Mouse (Mus musculus): ENCODE measurements around the gene Lin7a.
A peak's percentile ranks its signal among the peaks of the same experiment; 100 is the strongest.

Lin7a gene

DNA sequence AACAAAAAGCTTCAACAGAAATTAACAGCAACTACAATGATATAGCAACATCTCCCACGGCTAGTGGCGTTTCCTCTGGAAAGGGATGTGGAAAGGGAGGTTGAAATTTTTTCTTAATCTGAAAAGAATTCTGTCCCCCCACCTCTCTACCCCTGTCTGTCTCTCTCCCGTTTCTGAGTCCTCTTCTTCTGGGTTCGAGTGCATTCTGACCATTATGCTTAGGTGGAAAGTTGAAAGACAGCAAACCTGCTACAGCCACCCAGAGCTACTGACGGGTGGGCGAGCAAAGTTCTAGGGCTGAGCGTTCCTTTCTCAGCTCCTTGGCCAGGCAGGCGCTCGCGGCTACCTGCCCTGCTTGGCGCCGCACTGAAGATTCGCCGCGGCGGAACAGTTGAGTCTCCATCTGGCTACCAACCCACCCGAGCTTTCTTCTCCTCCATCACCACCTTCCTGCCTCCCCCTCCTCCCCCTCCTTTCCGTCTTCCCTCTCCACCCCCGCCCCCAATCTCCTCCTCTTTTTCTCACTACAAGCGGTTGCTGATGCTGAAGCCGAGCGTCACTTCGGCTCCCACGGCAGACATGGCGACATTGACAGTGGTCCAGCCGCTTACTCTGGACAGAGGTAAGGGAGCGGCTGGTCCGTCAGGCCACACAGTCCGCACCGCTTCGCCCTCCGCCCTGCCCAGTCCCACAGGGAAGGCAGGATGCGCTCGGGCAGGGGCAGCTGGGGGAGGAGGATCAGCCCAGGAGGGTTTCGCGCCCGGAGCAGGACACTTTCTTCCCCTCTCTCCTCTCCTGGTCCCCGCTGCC lies at the start of gene Lin7a:
Gene Lin7a, plus strand, starts transcription at position 366 of the 810 bp plus-strand sequence.
- H3K36me3 ChIP-seq (ENCODE audit: insufficient read depth, low read length) = no peaks in the 10 kb centered on the region
- H3K9me3 ChIP-seq (ENCODE audit: low read length) = no peaks in the 10 kb centered on the region
- peak within 1 kb of the TSS; percentile 79 for H3K4me3 ChIP-seq (replicated peaks; ENCODE audit: low read length)
- H3K27me3 ChIP-seq (ENCODE audit: insufficient read depth, low read length) = peaks cover 42% of the 10 kb centered on the region
- TF ChIP-seq CTCF (conservative IDR thresholded peaks at IDR 0.05; ENCODE audit: low read length) = no peak
- TF ChIP-seq POU5F1 (IDR thresholded peaks at IDR 0.05; ENCODE audit: borderline replicate concordance, low read length) = no peak
- TF ChIP-seq NANOG (IDR thresholded peaks at IDR 0.05; ENCODE audit: borderline replicate concordance, low read length) = no peak
- peaks cover 6% of the 10 kb centered on the region; the same call in 1 of the 2 replicates for H3K4me1 ChIP-seq (replicated peaks; ENCODE audit: low read depth, low read length)

DNA sequence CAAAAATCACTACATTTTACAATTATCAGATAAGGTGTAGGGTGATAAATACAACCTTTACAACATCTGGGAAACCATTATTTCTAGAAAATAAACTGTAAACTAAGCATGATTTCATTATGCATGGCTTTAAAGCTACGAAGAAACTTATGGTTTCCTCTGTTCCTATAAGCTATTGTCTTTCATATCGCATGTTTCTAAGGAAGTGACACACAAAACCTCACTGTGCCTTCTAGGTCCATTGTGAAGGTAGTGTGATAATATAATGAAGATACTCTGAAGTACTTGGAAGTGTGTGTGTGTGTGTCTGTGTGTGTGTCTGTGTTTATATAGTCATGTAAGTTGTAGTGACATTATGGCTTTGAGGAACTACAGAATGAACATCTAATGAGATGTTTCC lies 49.8 kb upstream of the Lin7a start:
- H3K4me1 ChIP-seq (replicated peaks; ENCODE audit: low read depth, low read length) = no peaks in the 10 kb centered on the region
- H3K27me3 ChIP-seq (ENCODE audit: insufficient read depth, low read length) = no peaks in the 10 kb centered on the region
- H3K9me3 ChIP-seq (ENCODE audit: low read length) = no peaks in the 10 kb centered on the region
- TF ChIP-seq CTCF (conservative IDR thresholded peaks at IDR 0.05; ENCODE audit: low read length) = no peak
- TF ChIP-seq POU5F1 (IDR thresholded peaks at IDR 0.05; ENCODE audit: borderline replicate concordance, low read length) = no peak
- TF ChIP-seq NANOG (IDR thresholded peaks at IDR 0.05; ENCODE audit: borderline replicate concordance, low read length) = no peak
- H3K36me3 ChIP-seq (ENCODE audit: insufficient read depth, low read length) = no peaks in the 10 kb centered on the region
- no peak overlapping the region for H3K4me3 ChIP-seq (replicated peaks; ENCODE audit: low read length)

GRCm38 (mm10) chr10:107222406-107223185 lies 48.9 kb upstream of the Lin7a start:
- TF ChIP-seq NANOG (IDR thresholded peaks at IDR 0.05; ENCODE audit: borderline replicate concordance, low read length) (no peak), CTCF (conservative IDR thresholded peaks at IDR 0.05; ENCODE audit: low read length) (no peak), POU5F1 (IDR thresholded peaks at IDR 0.05; ENCODE audit: borderline replicate concordance, low read length) (no peak)
- Histone ChIP-seq H3K9me3 (ENCODE audit: low read length) (no peaks in the 10 kb centered on the region), H3K27me3 (ENCODE audit: insufficient read depth, low read length) (no peaks in the 10 kb centered on the region), H3K4me3 (replicated peaks; ENCODE audit: low read length) (no peak overlapping the region), H3K36me3 (ENCODE audit: insufficient read depth, low read length) (no peaks in the 10 kb centered on the region), H3K4me1 (replicated peaks; ENCODE audit: low read depth, low read length) (no peaks in the 10 kb centered on the region)

DNA sequence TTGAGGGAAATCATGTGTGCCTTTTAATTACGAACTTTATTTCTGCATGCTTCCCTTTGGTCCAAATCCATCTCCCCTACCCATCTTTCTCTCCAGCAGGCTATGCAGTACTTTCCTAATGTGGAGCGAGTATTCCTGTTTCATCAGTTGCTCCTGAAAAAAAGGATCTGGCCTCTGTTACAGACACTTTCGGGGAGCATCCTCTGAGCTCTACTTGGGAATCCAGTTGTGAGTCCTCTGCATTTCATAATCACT lies 48.4 kb upstream of the Lin7a start:
- TF ChIP-seq NANOG (IDR thresholded peaks at IDR 0.05; ENCODE audit: borderline replicate concordance, low read length) (no peak), POU5F1 (IDR thresholded peaks at IDR 0.05; ENCODE audit: borderline replicate concordance, low read length) (no peak), CTCF (conservative IDR thresholded peaks at IDR 0.05; ENCODE audit: low read length) (no peak)
- no peaks in the 10 kb centered on the region for H3K27me3 ChIP-seq (ENCODE audit: insufficient read depth, low read length)
- H3K4me3 ChIP-seq (replicated peaks; ENCODE audit: low read length) = no peak overlapping the region
- H3K9me3 ChIP-seq (ENCODE audit: low read length) = no peaks in the 10 kb centered on the region
- no peaks in the 10 kb centered on the region for H3K36me3 ChIP-seq (ENCODE audit: insufficient read depth, low read length)
- H3K4me1 ChIP-seq (replicated peaks; ENCODE audit: low read depth, low read length) = no peaks in the 10 kb centered on the region

DNA sequence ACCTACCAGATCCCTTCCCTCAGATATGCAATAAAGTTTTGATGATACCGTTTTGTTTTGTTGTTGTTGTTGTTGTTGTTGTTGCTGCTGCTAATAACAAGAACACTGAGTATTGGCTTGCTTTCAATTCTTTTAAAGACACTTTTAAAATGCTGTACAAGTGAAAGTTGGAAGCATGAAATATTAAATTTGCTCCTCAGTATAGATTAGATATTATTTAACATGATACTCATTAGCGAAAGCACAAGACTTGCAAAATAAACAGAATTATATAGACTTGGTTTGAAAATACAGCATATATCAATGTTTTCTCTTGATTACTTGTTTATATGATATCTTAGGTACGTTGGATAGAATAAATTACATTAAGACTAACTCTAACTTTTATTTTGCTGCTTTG lies 47.7 kb upstream of the Lin7a start:
- H3K4me1 ChIP-seq (replicated peaks; ENCODE audit: low read depth, low read length) = no peaks in the 10 kb centered on the region
- no peaks in the 10 kb centered on the region for H3K27me3 ChIP-seq (ENCODE audit: insufficient read depth, low read length)
- H3K4me3 ChIP-seq (replicated peaks; ENCODE audit: low read length) = no peak overlapping the region
- TF ChIP-seq NANOG (IDR thresholded peaks at IDR 0.05; ENCODE audit: borderline replicate concordance, low read length) (no peak), POU5F1 (IDR thresholded peaks at IDR 0.05; ENCODE audit: borderline replicate concordance, low read length) (no peak), CTCF (conservative IDR thresholded peaks at IDR 0.05; ENCODE audit: low read length) (no peak)
- H3K9me3 ChIP-seq (ENCODE audit: low read length) = no peaks in the 10 kb centered on the region
- H3K36me3 ChIP-seq (ENCODE audit: insufficient read depth, low read length) = no peaks in the 10 kb centered on the region

DNA sequence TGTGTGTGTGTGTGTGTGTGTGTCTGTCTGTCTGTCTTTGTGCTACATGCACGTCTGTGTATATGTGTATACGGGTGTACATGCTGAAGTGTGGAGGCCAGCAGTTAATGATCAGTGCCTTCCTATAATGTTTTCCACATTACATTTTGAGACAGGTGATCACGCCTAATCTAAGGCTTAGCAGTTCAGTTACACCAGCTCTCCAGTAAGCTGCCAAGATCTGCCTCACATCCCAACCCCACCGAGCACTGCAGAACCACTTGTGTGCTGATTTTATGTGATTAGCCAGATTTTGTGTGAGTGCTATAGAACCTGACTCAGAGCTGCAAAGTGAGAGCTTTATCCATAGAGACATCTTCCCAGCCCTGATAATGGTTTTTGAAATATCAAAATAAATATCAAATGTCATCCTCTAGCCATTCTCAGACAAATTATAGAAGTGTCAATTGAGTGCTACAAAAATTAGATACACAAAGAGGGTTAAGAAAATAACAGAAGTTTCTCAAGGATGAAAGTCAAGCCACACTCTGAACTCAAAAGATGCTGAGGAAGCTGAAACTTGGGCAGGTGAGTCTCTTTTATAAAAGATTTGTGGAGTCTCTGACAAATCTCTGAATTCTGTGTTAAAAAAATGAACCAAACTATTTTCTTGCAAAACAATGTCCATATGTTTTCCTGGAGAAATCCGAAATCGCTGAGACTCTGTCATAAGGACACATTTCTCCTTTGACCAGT lies 46.7 kb upstream of the Lin7a start:
- Histone ChIP-seq H3K4me1 (replicated peaks; ENCODE audit: low read depth, low read length) (no peaks in the 10 kb centered on the region), H3K9me3 (ENCODE audit: low read length) (no peaks in the 10 kb centered on the region), H3K36me3 (ENCODE audit: insufficient read depth, low read length) (no peaks in the 10 kb centered on the region), H3K4me3 (replicated peaks; ENCODE audit: low read length) (no peak overlapping the region), H3K27me3 (ENCODE audit: insufficient read depth, low read length) (no peaks in the 10 kb centered on the region)
- TF ChIP-seq NANOG (IDR thresholded peaks at IDR 0.05; ENCODE audit: borderline replicate concordance, low read length) (no peak), CTCF (conservative IDR thresholded peaks at IDR 0.05; ENCODE audit: low read length) (no peak), POU5F1 (IDR thresholded peaks at IDR 0.05; ENCODE audit: borderline replicate concordance, low read length) (no peak)

GRCm38 (mm10) chr10:107225331-107225835 lies 46.1 kb upstream of the Lin7a start:
- Histone ChIP-seq H3K36me3 (ENCODE audit: insufficient read depth, low read length) (no peaks in the 10 kb centered on the region), H3K4me3 (replicated peaks; ENCODE audit: low read length) (no peak overlapping the region), H3K9me3 (ENCODE audit: low read length) (no peaks in the 10 kb centered on the region), H3K27me3 (ENCODE audit: insufficient read depth, low read length) (no peaks in the 10 kb centered on the region), H3K4me1 (replicated peaks; ENCODE audit: low read depth, low read length) (no peaks in the 10 kb centered on the region)
- no peak for TF ChIP-seq NANOG (IDR thresholded peaks at IDR 0.05; ENCODE audit: borderline replicate concordance, low read length)

GRCm38 (mm10) chr10:107225871-107226270 lies 45.6 kb upstream of the Lin7a start:
- TF ChIP-seq POU5F1 (IDR thresholded peaks at IDR 0.05; ENCODE audit: borderline replicate concordance, low read length) = no peak
- no peak for TF ChIP-seq CTCF (conservative IDR thresholded peaks at IDR 0.05; ENCODE audit: low read length)
- no peak for TF ChIP-seq NANOG (IDR thresholded peaks at IDR 0.05; ENCODE audit: borderline replicate concordance, low read length)
- Histone ChIP-seq H3K4me1 (replicated peaks; ENCODE audit: low read depth, low read length) (no peaks in the 10 kb centered on the region), H3K36me3 (ENCODE audit: insufficient read depth, low read length) (no peaks in the 10 kb centered on the region), H3K4me3 (replicated peaks; ENCODE audit: low read length) (no peak overlapping the region), H3K27me3 (ENCODE audit: insufficient read depth, low read length) (no peaks in the 10 kb centered on the region), H3K9me3 (ENCODE audit: low read length) (no peaks in the 10 kb centered on the region)
